Mouse (Mus musculus): ENCODE results near the gene Icam2. TPM values are rescaled to one million over a fixed set of nuclear protein-coding genes. Genes with fewer than 3 reads are reported as not detected.

The Icam2 gene
- total RNA-seq, 2 experiments from 2014 or later, result 4.3 to 7.2 TPM

DNA sequence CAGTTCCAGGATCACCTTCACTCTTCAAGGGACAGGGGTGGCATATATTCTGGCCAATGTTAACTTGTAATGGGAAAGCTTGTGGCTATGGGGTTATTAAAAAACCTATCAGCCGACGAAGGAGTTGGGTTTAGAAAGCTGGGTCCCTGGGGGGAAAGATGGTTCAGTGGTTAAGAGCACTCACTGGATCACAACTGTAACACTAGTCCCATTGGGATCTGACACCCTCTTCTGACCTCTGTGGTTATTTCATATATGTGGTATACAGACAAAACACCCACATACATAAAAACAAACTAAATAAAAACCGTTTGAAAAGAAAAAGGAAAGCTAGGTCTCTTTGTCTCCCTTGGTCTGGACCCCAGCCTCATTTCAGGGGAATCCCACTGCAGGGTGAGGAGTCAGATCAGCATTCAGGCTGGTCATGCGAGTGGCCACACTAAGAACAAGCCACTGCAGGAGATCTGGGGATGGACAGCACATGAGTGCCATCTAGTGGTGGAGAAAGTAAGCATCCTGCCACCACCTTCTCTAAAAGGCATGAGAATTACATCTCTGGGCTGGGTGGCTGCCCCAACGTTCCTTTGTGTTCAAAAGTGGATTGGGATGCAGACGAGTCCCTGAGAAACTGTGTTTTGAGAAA is 3.8 kb upstream of the Icam2 start:
- peak; percentile 53 for DNase-seq

DNA sequence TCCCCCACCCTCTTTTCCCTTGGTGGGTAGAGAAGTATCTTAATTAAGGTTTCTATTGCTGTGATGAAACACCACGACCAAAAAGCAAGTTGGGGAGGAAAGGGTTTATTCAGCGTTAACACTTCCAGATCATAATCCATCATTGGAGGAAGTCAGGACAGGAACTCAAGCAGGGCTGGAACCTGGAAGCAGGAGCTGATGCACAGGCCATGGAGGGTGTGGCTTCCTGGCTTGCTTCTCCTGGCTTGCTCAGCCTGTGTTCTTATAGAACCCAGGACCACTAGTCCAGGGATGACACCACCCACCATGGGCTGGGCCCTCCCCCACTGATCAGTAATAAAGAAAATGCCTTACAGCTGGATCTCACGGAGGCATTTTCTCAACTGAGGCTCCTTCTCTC is 2.9 kb upstream of the Icam2 start:
- DNase-seq, result no peak

DNA sequence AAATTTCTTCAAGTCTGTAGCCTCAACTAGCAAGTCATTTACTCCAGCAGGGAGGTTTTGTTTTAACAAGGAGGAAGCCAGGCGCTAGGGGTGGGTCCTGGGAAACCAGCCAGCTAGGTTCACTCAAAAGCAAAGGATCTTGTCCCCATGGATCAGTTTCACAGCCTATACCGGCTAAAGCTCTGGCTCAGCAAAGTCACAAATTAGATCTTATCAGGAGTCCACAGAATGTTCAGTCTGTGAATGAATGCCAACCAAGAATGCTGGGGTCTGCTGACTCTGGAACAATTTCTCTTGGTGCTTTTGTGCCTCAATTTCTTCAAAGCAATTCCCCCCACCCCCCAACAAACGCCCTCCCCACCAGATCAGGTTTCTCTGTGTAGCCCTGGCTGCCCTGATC is 1.7 kb upstream of the Icam2 start:
- no peak for DNase-seq

DNA sequence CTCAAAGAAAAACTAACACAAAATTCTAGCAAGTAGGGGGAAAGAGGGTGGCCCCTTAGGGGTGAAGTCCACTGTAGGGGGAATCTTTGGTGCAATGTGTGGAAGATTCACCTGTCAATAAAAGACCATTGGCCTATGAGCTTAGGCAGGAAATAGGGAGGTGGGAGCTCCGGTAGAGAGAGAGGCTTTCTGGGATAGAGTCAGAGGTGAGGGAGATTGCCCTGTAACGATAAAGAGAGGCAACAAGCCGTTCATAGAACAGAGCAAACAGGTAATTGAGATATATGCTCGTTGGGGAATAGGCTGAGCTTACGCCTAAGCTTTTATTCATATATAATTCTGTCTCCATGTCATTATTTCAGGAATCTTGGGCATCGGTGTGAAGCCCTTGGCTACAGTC is 855 bp downstream of the Icam2 start:
- no peak for DNase-seq

DNA sequence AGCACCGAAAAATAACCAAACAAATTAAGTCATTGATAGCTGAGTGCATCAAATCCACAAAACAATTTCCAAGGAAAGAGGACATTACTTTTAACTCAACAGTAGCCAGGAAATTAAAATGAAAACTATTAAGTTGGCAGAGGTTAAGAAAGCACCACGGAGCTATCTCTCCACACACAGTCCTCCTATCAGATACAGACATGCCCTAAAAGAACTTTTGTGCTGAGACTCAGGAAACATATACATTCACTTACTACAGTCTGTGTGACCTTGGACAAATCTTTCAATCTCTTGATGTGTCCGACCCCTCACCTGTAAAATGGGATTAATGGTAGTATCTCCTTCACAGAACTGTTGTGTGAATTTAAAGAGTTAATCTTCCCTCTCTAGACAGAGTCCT is 1.5 kb downstream of the Icam2 start:
- no peak for DNase-seq

DNA sequence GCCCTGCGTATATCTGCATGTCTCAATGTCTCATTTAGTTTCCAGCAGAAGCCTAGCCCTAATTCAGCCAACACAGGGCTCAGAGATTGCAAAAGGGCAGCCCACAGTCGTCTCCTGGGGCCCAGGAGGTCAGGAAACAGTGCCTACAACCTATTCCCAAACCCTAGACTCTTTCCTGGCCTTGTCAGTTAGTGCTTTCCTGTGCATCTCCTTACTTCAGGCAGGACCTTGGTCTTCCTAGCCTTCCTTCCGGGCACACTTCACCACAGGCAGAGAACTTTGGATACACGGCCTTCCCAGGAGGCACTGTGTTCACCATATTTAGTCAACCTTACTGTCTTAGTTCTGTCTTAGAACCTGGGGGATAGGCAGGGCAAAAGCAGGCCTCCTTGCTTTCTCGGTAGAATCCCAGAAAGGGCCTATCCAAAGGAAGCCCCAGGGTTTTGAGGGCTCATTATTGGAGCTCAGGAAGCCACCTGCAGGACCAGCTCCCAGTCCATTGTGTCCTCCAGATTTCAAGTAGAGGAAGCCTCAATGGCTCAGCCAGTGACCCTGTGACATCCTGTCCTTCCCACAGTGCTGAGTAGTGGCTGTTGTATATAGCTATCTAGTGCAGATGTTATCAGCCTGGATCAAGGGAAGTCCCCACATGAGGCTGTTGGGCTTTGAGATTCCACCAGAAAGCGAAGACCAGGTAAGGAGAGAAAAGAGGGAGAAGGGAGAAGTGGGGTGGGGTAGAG is 4.7 kb downstream of the Icam2 start:
- no peak for DNase-seq

DNA sequence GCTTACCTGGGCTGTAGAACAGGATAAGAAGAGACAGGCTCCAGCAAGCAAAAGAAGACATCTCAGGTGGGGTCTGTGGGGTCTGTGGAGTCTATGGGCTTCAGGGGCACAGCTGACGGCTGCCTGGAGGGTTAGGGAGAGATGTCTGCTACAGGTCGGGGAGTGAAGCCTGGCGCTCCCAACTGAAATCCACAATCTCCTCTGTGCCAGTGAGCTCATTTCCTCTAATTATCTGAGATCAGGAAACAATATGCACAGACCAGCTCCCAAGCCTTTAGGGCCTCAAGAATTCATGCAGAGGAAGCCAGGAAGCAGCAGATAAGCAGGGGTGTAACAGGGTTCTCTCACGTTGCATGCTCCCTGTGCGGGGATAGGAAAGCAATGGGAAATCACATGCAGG is 5.5 kb downstream of the Icam2 start:
- DNase-seq, result no peak

DNA sequence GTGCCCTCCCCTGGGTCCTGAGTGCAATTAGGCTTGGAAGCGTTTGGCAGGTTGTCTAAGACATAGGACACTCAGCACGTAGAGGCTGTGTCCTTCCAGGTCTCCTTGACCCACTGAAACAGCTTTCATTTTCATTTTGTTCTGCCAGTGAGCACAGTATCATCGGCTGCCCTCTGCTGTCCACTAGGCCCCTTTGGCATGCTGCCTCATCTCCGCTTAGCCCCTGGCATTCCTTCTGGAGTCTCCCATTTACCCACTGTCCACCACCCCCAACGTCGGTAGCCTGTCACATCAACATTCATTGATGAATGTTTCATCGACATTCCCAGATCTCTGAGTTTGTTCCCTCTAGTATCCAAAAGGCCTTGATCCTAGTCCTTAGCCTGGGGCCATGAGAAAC is 6.0 kb downstream of the Icam2 start:
- DNase-seq, result no peak

DNA sequence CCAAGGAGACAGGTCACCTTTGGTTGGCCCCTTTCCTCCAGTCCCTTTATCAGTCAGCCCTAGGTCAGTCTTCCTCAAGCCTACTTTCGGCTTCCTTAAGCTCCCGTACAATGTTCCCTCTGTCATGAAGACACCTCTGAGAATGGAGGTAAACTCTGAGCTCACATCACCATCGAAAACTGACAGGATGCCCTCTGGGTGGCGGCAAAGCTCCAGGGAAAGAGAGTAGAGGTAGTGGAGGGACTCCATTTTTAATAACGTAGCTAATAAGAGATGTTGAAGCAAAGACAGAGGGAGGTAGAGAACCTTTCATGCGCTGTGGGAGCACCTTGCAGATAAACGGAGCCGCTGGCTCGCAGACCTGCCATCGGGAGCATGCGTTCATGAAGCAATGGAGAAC is 6.9 kb downstream of the Icam2 start:
- DNase-seq, result no peak

DNA sequence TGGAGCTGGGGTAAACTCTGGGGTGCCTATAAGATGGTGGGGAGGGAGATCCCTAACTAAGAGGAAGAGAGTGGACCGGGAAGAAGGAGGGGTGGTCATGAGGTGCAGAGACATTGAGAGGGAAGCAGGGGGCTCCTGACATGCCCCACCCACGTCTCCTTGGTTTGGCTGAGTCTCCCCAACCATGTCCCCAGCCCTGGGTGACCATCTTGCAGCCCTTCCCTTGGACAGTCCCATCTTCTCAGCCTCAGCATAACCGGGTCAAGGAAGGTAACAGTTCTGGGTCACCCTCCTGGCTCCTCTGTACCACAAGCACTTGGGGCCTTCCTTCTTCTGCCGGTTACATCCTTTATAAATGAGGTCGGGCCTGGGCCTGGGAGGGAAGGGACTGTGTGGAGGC is 12.9 kb downstream of the Icam2 start:
- DNase-seq, result no peak

DNA sequence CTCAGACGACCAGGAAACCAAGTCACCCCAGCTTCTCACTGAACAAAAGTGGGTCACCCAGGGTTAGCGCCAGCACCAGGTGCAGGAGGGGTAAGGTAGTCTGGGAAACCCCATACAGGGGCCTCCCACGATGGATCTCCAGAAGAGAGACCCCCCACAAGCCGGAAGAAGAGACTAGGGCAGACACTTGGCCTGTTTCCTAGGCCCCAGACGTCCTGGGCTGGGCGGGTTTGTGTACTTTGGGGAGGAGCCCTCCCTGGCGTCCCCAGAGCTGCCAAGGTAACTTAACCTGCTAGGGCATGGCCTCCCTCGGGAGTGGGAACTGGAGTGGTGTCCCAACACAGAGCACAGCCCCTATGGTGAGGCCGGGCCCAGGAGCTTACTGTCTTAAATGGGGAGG is 13.3 kb downstream of the Icam2 start:
- peak; percentile 25 for DNase-seq

DNA sequence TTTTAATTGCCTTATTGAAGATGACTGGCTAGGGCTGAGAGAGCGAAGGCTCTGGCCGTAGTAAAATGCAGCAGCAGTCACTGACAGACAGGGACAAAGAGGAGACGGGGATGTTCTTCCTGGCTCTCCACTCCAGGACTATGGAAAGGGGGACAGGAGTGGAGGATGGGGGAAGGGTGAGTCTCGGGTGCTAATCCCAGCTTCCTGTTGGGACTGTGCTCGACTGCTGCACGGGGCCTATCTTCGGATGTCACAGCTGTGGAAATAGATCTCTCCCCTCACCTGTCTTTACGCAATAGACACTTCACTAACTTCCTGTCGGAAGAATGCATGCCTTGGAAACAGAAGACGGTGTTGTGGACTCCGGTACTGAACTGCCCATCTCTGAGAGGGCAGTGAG is 13.9 kb downstream of the Icam2 start:
- DNase-seq, result no peak

DNA sequence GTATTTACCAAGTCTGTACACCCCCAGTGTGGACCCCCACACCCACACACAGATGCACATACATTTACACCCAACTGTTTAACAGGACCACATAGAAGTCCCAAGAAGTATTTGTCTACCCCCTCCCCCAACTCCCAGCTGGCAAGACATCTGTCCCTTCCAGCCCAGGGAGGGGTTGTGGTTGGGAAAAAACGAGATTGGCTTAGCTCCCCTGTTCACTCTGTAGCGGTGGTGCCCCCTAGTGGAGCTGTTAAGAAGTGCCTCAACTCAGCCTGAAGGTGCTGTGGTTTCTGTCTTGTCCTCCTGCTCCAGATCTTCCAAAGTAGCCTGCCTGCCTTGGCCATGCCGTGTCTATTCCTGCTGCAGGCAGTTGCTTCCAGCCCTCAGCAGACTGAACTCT is 21.6 kb downstream of the Icam2 start:
- DNase-seq, result peak; percentile 78

DNA sequence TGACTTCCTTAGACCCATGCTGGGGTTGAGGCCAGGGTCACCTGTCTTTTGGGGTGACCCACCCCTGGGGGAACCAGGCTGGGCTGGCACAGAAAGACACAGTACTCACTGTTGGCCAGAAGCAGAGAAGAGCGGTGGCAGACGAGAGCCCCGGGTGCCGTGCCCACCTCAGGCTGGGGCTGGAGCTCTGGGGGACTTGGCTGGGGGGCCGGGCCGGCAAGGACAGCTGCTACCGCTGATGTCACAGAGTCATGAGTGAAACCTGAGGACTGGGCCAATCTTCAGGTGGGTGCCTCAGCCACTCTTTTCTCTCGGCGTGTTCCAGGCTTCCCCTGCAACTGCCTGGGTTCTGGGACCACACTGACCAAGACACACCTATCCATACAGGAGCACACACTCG is 22.5 kb downstream of the Icam2 start, which contains the start of gene Prr29:
Gene Prr29 (plus strand): TSS at position 107 of the 400 bp plus-strand sequence.
- DNase-seq, result peak; percentile 70

DNA sequence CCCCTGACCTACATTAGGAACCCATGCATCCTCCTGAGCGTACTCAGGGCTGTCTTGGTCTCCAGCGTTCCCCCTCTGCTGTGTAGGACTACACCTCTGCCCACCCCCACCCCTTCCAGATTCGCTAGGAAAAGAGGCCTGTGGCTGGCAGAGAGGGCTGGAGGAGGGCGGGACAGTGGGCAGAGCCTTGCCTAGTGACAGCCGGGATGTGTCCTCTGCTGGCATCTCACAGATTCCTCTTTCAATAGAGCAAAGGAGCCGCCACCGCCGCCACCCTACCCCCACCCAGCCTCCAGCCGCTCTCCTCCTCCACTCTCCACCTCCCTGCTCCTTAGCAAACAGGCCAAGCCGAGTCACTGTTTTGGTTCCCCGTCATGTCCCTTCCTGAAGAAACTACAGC is 23.2 kb downstream of the Icam2 start:
- DNase-seq, result peak; percentile 82

DNA sequence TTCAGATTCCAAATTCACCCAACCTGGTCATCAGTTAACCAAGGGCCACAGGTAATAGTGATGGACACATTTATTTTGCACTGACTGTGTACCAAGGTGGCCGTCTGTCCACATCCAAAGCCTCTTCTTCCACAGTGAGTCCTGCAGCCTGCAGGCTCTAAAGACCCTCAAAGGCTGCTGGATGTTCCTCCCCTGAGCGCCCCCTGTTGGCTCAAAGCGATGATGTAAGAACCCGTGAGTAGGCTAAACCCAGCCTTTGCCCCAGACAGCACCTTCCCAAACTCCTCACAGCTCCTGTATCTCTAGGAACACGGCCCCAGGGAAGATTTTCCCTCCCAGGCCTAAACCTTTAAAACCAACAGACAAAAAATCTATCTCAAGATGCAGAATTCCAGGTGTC is 28.5 kb downstream of the Icam2 start:
- DNase-seq, result no peak

DNA sequence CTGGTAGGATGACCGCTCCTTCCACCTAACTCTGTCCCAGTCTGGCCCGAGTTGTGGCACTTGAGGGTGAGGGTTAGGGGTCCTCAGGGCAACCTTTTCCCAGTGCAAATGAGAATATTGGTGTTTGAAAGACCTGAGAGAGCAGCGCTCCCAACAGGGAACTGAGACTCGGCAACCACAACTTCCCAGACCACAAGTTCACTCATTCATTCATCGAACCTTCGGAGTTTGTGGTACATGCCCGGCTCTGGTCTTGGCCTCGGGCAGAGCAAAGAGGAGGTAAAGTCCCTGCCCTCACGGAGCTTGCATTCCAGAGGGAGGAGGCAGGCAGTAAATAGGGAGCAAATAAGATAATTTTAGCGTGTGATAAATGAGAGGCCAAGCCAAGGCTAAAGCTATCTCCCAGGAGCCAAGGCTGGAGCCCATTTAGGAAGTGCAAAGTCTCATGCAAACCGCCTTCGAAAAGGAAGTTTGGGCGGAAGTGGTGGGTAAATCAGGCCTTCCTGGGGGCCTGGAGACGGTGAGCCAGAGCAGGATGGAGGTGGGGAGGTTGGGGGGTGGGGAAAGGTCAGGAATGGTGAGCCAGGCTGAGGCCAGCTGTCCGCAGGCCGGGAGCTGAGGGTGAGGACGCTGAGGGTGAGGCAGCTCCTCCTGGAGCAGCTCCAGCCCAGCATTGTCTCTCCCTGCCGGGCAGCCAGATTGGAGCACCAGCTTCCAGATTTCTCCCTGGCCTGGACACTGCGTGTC is 32.3 kb downstream of the Icam2 start:
- peak; percentile 57 for DNase-seq

DNA sequence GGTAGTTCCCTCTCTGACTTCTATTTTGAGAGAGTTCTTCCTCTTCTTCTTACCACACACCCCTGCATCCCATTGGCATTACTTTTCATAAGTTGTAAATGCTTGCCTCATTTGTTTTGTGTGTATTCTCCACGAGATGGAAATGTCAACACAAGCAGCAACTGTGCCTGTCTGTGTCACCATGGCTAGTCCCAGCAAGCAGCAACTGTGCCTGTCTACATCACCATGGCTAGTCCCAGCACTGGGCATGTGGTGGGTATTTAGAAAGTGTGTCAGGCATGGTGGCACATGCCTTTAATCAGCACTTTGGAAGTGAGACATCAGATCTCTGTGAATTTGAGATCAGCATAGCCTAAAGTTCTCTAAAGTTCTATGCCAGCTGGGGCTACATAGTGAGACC is 33.7 kb downstream of the Icam2 start:
- no peak for DNase-seq

DNA sequence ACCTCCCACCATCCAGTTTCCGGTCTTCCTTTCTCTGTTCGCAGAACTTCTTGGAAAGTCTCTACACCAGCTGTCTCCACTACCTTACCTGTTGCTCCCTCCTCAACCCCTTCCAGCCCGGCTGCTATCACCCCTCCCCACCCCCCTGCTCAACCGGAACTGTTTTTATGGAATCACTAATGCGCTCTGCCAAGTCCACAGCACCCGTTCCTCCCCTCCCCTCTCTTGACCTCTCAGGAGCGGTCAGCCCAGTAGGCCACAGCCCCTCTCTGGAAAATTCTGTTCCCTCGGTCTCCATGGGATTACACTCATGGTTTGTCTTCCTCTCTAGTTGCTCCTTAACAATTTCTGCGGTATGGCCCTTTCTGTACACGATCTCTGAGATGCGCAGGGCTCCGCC is 34.7 kb downstream of the Icam2 start, which contains the start of gene Scn4a:
Gene Scn4a (minus strand): TSS at position 101 of the 400 bp plus-strand sequence.
- DNase-seq, result no peak

DNA sequence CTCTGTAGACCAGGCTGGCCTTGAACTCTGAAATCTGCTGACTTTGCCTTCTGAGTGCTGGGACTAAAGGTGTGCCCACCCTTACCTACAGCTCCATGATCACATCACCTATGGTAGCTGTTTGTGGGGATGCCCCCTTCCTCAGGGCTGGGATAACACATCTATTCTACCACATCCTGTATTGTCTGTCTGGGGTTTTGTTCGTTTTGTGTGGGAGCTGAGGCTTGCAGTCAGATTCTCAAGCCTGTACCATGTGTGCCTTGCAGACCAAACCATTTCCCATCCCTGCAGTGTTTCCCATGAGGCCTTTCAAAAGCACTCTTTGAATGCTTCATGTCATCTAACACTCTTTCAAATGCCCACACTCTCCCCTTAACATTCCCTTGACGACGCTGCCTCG is 35.9 kb downstream of the Icam2 start:
- no peak for DNase-seq

DNA sequence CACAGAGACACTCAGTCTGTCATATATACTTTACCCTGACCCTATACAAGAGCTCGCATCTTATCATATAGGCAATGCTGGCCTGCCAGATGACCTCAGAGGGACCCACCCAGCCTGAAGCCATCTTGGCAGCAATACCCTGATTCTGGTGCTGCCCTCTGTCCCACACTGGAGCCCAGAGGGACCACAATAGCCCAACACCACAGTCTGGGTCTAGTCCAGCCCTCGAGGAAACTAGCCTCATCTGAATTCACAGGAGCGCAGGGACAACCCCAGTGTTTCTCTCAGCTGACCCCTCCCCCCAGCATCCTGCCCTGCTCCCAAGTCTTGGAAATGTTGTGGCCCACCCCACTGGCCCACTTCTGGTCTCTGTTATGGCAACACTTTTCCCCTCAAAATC is 36.6 kb downstream of the Icam2 start:
- no peak for DNase-seq

DNA sequence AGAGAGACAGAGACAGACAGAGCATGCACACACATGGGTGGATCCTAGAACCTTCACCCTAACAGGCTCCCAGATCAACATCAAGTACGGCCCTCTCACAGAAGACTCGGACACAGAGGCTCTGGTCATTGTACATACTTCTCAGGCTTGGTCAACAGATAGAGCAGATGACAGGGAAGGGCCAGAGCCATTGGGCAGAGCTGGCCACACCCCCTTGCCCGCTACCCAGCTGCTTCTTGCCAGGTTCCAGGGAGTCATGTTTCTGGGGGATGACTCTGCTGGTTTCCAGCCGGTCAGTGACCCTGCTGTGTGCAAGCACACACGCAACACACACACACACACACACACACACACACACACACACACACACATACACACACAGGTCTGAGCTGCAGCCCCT is 37.0 kb downstream of the Icam2 start:
- peak; percentile 83 for DNase-seq

DNA sequence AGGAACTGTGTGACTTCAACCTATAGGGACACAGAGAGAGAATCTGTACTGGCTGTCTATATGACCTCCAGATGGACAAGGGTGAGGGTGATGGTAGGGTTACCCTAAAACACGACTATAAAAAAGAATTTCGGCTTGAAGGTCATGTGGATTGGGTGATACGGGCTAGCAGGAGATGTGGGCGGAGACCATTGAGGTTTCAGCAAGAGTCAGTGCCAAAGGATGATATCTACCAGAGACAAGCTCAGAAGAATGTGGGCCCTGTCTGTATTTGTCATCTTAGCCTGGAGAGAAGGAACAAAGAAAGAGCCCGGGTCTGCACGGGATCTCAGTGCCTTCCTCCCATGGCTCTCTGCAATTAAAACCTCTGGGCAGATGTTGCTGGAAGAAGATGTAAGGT is 38.1 kb downstream of the Icam2 start:
- no peak for DNase-seq
